Mouse (Mus musculus) lung, adult 18-20 months (tissue): ENCODE measurements around the gene Depdc5.
"Not testable (repeated sequence)": the region's sequence is repeated elsewhere in the genome, so short reads cannot be mapped to it uniquely, and the experiment has no call there.

ENCODE experiments used
- DNase-seq, 2 experiments: peaks; one replicate each; pipeline ENCODE4 v3.0.0; 2022; ENCODE audit warnings: mixed read lengths in 2 of 2

Gene Depdc5

DNA sequence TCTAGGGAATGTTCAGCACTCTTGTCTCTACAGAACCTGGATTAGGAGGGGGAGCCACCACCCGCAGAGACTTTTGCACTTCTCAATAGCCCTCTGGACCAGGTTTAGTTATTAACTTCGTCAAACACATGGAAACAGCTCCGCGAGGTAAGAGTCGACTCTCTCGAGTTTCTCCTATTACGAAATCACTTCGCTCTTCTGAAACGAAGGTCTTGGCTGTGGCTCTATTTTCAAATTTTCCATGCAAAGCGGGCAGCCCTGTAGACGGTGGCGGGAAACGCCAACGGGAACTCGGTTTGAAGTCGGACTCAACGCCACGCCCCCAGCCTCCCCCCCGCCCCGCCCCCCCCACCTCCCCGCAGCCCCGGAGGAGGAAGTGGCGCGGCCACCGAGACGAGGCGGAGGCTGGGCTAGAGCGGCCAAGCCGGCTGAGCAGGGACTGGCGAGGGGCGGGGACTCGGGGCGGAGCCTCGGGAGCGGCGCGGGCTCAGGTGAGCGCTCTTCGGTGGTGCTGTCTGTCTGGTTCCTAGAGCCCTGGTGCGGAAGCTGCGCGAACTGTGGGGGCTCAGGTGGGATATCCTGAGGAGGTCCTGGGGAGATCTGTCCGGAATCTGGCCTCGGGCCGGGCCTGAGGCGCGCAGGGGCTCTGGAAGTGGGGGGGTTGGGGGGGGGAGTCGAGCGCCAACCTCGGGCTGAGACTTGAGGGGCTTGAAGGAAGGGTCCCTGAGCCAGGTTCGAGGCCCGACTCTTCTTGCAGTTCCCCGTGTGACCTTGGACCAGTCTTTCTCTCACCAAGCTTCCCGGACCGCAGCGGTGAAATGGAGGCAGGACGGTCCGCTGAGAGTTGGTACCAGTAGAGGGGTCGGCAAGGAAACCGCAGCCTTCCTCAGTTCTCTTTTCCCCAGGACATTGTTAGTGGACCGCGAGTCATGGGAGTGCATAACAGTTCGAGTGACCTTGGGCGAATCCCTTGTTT, at the start of gene Depdc5:
Depdc5 (plus strand) TSS at position 449 of the 976 bp plus-strand sequence.
- DNase-seq: peak; percentile 95 to 97

DNA sequence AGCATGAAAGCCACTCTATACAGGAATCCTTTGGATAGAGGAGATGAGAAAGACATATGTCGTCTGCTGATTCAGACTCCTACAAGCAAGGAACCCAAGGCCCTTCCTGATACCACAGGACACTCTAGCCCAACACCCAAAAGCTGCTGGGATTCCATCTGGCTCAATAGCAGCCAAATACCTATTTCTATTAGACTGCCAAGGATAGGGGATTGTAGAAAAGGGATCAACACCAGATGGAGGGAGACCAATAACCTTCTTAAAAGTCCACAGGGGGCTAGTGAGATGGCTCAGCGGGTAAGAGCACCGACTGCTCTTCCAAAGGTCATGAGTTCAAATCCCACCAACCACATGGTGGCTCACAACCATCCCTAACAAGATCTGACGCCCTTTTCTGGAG, 48.1 kb upstream of the Depdc5 start:
- no peak for DNase-seq

DNA sequence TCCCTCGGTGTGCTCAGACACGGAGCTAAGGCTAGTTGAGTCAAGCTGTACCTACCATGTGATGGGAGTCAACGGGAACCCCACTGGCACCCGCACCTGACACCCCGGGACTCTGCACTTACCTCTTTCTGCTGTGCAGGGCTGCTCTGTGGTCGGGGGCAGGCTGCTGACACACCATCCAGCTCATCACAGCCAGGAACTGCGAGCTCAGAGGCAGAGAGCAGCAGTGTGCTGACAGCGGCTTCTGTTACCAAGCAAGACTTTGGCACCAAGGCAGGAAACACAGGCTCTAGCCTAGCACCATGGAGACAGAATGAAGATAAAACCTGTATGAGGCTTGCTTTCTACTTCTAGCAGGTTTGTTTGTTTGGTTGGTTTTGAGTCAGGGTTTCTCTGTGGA, 43.0 kb upstream of the Depdc5 start:
- peak in 1 of 2 experiments; percentile 3 for DNase-seq

DNA sequence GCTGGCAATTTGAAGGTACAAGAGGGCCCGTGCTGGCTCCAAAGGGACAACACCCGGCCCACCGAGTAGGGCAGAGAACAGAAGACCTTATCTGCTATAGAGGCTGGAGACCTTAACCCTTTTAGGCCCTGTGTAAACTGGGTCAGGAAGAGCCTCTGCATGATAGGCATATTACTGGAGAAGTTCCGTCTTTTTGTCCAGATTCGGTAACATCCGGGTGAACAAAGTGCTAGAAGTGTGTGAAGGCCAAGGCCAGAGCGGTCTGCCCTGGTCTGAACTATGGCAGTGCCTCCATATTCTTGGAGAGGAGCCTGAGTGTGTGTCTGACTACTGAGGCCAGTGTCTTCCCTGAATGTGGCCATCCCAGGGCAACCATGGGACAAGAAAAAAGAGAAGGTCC, 36.5 kb upstream of the Depdc5 start, which contains the start of gene Gm20671:
Gm20671 (minus strand) TSS at position 101 of the 400 bp plus-strand sequence.
- DNase-seq: no peak

DNA sequence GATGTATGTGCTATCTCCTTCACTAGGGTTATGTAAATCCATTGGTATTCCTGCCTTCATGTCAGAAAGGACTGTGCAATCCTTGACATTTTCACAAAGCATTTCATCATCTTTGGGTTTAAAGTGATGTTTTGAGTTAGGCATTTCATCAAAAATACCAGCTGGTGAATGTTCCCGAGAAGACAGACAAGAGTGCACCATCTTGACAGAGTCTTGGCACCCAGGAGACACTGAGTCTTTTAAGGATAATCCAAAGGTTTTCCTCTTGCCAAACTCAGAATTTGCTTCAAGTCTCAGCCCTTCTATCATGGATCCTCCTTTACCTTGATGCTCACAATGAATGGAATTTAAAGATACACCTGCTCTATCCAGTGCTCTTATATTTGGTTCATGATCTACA, 34.7 kb upstream of the Depdc5 start:
- not testable (repeated sequence) for DNase-seq

DNA sequence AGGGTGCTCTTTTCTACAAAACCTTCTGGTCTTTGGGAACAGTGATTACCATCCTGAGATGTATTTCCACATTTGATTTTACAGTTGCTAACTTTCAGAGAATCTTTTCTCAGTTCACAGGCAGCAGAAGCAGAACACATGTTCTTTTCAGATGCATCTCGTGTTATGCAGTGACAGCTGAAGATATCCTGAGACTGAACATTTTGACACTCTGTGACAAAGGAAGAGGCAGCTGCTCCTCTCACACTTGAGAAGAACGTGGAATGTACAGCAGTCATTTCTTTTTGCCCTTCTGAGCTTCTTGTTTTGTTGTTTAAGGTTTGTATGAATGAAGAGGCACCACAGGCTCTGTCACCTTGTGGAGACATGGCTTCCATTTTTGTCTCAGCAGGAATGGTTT, 33.4 kb upstream of the Depdc5 start:
- DNase-seq: no peak

DNA sequence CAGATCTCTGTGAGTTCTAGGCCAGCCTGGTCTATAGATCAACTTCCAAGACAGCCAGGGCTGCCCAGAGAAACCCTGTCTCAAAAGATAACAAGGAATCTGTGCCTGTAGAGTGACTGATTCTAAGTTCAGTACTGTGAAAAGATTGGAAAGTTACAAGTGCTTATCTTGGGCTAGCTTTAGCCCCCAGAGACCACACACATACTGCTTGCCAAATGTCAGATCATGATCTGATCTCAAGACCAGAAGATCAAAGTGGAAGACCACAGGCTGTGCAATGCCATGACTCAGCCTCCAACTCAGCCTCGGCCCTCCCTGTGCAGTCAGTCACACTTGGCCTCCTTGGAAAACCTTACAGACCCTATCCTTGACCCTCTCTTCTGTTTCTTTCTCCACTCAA, 29.0 kb upstream of the Depdc5 start:
- DNase-seq: no peak

DNA sequence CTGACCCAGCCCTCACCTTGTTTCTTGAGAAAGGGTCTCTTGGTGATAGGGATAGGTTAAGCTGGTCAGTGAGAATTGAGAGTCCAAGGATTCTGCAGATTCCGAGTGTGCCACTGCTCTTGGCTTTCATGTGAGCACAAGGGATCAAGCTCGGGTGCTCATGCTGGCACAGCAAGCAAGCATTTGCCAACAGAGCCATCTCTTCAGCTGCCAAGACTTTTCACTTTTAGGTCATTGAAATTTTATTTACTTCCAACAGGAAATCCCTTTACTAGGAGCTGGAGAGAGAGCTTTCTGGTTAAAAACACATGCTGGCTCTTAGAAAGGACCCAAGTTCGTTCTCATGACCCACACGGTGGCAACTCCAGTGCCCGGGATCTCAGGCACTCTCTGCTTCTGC, 26.5 kb upstream of the Depdc5 start:
- no peak for DNase-seq

DNA sequence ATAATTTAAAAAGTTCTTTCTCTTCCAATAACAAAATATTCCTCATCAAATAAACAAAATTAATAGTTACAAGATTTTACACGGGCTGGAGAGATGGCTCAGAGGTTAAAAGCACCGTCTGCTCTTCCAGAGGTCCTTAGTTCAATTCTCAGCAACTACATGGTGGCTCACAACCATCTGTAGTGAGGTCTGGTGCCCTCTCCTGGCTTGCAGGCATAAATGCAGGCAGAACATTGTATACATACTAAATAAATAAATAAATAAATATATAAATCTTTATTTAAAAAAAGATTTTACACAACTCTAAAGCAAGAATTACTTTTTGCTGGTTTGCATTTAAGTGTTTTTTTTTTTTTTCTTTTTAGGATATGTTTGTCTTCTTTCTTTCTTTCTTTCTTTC, 23.5 kb upstream of the Depdc5 start:
- DNase-seq: no peak

DNA sequence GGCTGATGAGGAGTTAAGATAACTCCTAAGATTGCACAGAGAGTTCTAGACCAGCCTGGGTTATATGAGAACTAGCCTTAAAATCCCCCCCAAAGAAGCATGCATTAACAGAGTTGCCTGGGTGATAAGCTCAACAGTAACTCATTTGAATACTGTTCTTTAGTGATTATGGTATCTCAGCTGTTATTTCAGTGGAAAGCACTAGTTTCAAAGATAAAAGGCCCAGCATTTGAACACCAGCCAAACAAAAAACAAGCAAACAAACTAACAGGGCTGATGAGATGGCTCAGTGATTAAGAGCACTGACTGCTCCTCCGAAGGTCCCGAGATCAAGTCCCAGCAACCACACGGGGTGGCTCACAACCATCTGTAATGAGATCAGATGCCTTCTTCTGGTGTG, 14.3 kb upstream of the Depdc5 start:
- no peak for DNase-seq

DNA sequence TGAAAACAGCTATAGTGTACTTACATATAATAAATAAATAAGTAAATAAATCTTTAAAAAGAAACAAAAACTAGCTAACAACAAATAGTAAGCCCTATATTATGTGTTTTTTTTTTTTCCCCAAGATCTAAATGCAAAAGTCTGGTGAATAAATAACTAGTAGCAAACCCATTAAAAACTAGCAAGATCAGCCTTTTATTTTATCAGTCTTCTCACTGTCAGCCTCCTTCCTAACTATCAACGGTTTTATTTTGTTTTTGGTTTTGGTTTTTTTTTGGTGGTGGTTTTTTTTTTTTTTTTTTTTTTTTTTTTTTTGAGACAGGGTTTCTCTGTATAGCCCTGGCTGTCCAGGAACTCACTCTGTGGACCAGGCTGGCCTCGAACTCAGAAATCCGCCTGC, 13.9 kb upstream of the Depdc5 start:
- DNase-seq: not testable (repeated sequence)

DNA sequence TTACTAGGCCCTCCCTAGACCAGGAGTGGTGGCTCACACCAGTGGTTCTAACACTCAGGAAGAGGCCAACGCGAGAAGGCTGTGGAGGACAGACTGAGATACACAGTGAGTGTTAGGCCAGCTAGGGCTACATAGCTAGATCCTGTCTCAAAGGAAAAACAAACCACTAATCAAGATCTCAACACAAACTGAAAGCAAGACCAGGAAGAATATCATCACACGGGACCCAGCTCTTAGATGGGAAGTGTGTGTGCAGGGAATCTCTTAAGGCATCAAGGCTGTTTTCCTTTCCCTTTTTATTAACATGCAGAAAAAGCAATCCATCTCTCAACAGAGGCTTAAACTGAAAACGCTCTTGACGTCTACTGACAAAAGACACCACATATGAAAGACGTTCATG, 11.5 kb upstream of the Depdc5 start:
- no peak for DNase-seq

DNA sequence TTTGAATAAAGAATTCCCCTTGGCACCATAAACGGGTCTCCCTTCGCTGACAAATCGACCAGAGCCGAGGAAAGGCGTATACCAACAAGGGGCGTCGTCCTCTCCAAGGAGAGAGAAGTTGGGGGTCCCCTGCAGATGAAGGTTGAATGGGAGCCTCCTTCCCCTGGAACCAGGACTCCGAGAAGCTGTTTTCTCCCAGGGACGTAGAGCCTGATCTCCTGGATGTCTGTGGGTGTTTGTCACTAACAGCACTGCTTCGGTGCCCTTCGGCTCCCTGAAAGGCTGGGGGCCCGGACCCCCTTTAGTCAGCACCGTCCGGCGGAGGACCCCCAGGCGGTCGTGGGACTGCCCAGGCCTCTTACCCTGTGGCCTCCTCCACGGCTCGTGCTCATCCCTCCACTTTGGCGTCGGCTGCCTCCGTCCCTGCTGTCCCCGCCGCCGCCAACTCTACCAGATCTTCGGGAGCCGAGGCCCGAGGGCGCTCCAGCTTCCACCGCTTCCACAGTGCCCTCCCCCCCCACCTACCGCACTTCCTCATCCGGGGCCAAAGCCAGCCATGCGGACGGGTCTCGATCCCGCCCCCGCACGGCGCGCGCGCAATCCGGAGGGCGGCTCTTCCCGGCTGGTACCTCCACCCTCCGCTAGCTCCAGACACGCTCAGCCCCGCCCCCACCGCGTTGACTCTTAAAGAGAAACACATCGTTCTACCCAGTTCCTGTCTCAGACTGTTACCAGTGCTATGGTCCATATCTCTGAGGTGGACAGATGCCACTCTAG, 9.6 kb upstream of the Depdc5 start, which contains the start of gene Prr14l:
Prr14l (minus strand) TSS at position 526 of the 777 bp plus-strand sequence.
- DNase-seq: peak; percentile 98

DNA sequence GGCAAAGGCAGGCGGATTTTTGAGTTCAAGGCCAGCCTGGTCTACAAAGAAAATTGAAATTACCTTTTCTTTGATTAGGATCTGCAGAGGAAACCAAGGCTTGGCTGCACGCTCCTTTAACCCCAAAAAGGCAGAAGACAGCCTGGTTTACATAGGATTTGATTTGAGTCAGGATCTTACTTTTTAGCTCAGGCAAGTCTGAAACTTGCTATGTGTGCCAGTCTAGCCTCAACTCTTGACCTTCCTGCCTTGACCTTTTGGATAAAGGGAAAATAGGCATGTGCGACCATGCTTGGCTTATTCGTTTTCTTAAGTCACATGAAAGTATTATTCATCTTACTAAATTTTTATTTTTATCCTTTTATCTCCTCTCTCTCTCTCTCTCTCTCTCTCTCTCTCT, 8.7 kb upstream of the Depdc5 start:
- DNase-seq: no peak

DNA sequence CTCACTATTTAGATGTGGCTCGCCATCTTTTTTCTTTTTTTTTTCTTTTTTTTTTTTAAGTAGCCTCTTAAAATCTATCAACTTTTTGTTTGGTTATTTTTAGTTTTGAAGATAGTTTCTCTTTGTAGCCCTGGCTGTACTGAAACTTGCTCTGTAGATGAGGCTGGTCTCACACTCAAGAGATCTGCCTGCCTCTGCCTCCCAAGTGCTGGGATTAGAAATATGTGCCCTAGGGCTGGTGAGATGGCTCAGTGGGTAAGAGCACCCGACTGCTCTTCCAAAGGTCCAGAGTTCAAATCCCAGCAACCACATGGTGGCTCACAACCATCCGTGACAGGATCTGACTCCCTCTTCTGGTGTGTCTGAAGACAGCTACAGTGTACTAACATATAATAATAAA, 8.2 kb upstream of the Depdc5 start:
- not testable (repeated sequence) for DNase-seq

DNA sequence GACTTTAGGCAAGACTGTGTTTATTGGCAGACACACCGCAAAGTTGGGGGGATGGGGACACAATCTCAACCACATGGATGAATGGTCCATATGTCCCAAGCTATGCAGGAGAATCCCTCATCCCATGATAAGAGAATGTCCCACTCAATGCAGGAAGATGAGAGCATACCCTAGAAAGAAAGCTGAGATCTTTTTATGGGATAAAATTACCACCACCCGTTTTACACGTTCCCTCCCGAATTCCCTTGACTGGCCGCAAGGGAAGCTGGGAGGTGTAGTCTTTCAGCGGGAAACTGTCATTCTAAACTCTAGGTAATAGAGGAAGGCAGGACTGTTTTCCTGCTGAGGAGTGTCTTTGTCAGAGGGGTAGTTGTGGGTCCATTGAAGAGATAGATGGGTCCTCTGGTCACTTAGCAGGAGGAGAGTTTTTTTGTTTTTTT, 5.7 kb upstream of the Depdc5 start:
- DNase-seq: peak; percentile 34 to 58

DNA sequence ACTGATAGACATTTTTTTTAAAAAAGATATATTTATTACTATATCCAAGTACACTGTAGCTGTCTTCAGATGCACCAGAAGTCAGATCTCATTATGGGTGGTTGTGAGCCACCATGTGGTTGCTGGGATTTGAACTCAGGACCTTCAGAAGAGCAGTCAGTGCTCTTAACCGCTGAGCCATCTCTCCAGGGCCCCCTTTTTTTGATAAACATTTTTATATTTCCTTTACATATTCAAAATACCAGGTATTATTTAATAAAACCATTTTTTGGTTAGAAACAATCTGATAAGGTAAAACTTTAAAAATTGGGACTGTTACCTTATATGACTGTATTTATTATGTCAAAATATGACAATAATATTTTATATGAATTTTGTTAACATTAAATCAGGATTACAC, 2.4 kb upstream of the Depdc5 start:
- DNase-seq: no peak

DNA sequence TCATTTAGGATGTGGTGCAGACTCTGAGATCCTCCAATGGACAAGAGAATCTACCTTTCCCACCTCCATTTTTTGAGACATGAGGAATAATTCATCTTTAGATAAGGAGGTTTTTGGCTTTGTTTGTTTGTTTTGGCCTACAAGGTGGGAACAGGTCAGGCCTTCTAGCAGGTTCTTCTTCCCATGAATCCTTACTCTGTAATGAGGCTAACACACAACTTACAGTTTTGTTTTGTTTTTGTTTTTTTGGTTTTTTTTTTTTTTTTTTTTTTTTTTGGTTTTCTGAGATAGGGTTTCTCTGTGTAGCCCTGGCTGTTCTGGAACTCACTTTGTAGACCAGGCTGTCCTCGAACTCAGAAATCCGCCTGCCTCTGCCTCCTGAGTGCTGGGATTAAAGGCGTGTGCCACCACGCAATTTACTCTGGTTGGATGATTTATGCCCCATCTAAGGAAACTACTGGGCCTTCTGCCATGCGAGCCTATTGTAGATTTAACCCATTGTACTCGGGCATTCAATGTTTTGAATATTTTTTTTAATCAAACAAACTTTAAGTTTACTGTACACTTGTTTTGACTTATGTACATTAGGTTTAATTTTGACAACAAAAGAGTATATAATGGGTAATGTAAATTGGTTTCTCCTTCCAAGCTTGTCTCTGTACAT, 900 bp upstream of the Depdc5 start:
- DNase-seq: peak in 1 of 2 experiments; percentile 7

DNA sequence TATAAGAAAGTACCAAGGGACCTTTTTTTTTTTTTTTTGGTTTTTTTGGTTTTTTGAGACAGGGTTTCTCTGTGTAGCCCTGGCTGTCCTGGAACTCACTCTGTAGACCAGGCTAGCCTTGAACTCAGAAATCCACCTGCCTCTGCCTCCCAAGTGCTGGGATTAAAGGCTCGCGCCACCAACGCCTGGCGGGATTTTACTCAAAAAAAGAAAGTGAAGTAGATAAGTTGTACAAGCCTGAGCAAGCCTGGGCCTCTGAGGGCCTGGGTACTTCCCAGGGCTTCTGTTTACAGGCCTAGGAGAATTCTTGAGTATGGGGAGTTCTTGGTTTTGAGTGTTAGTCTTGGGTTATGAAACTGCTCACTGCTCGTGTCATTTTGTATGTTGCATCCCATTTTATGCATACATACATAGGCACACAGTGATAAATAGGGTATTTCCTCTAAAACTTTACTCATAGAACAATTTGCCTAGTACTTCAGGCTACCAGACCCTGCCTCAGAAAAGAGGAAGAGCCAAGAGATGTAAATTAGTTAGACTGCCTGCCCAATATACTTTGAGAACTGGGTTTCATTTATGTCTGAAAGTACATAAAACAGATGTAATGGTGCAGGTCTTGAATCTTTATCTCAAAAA, 6.0 kb downstream of the Depdc5 start:
- DNase-seq: no peak

DNA sequence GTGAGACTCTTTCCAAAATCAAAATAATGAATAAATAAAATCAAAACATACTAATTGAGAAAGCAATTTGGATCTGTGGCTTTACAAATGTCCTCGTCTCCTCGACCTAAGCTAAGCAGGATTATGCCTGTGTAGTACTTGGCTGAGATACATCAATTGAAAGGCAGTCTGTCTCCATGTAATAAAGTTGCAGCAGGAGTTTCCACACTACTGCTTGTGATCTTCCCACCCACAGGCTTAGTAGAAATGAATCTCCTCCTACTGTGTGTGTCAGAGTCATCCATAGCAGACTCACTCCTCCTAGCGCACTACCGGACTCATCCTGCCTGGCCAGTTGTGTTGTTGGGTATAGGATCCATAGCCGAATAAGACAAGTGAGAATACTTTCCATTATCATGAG, 8.8 kb downstream of the Depdc5 start:
- no peak for DNase-seq

DNA sequence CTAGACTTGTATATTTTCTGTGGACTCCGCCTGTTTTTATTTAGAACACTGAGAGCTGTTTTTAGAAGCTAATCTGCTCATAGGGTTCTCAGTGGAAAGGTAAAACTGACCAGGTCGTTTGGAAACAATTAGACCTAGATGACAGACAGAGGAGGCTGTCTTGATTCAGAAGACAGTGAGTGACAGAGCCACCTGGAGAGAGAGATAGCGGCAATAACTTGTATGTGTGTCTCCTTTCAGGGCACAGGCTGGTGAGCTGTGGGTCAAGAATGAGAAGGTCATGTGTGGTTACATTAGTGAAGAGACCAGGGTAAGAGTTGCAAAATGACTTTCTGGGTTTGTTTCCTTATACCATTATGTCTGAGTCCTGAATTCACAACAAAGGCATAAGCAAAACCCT, 23.2 kb downstream of the Depdc5 start:
- no peak for DNase-seq

DNA sequence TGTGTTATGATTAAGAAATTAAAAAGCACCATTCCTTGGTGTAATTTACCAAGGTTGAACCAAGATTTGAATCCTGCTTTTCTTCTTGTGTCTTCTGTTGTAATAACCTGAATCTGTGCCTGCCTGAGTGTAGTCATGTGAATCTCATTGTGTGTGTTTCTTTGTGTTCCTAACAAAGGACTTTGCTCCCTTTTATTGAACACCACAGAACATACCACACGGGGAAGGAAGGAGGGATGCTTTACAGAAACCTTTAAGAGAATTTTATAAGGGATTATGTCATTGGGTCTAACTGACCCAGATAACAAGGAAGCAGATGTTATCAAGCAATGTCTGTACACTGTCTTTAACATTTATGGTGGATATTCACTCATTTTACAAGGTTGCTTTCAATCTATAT, 44.0 kb downstream of the Depdc5 start:
- no peak for DNase-seq

DNA sequence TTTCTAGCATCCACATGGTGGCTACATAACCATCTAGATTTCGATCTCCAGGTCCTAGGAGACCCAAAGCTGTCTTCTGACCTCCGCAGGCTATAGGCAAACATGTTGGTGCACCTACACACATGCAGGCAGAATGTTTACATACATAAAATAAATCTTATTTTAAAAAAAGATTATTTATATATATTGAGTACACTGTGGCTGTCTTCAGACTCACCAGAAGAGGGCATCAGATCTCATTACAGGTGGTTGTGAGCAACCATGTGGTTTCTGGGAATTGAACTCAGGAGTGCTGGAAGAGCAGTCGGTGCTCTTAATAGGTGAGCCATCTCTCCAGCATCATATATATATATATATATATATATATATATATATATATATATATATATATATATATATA, 50.6 kb downstream of the Depdc5 start:
- no peak for DNase-seq
